Mouse (Mus musculus) heart, postnatal 0 days (tissue): ENCODE measurements around the gene Tnfsf11.

Source experiments
- CTCF ChIP-seq: IDR thresholded peaks from 2 replicates; pipeline ENCODE4 v1.5.1; 2016; ENCODE audit warnings: antibody characterized with exemption, control low read depth, low read depth
- EP300 ChIP-seq: IDR thresholded peaks from 2 replicates; pipeline ENCODE4 v1.6.1; 2016; ENCODE audit warnings: antibody characterized with exemption, low read depth

- TF ChIP-seq CTCF (no peak), EP300 (no peak)
Measured at GRCm38 (mm10) chr14:78288903-78289302, 18.9 kb downstream of the Tnfsf11 start.
